Mouse (Mus musculus): ENCODE data around the gene Entpd6. TPM values are rescaled to one million over a fixed set of nuclear protein-coding genes. Genes with fewer than 3 reads are reported as not detected.

Gene Entpd6
- polyA plus RNA-seq (2017; shearing (Covaris generic)) = 61.2 TPM

DNA sequence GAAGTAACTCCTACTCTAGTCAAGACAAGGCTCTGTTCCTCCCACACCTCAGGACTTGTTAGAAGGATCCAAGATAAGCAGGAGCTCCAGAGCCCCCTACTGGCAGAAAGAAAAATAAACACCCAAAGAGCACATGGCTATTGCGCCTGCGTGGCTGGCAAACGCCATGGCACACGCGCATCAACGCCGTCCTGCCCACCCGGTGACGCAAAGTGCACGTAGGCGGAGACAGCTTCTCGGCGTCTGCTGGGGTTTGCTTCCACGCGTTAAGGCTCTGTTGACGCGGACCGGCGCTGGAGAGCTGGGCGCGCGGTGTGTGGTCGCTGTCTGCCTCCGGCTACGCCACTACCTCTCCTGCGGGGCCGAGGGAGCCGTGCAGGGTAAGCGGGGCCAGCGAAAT, at the start of gene Entpd6:
Gene Entpd6 (plus strand): TSS at position 189 of the 400 bp plus-strand sequence.

DNA sequence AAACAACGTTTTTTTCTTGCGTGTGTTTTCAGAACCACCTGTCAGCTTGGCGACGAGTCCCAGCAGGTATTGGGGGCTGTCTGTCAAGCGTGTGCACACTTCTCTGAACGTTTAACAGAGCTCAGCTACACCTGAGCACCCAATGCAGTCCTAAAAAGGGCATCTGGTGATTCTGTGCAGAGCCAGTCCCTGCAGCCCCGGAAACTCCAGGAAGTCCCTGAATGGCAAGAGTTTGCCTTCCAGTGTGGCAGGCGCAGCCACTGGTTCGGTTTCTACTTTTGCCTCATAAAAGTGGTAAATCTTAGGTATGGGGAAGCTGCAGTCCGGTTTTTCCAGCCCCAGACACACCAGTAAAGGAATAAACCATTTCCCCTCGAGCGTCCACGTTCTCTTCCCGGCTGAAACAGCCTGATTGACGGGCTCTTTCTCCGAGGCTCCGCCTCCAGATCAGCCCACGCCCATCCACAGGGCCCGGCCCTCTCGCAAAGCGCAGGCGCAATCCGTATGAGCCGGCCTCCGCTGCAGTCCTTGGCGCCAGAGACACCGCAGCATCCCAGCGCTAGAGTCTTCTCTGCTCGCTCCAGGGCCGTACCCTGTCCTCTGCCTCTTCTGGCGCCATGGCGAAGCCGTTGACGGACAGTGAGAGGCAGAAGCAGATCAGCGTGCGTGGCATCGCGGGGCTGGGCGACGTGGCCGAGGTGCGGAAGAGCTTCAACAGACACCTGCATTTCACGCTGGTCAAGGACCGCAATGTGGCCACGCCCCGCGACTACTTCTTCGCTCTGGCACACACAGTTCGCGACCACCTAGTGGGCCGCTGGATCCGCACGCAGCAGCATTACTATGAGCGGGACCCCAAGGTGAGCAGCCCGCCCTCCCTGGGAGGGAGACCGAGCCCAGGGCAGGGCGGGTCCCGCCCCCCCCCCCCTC, 37.7 kb downstream of the Entpd6 start, which contains the start of gene Pygb:
Gene Pygb (plus strand): TSS at position 485 of the 930 bp plus-strand sequence.

Other genes with a start within 250 kb of the Entpd6 start
- 115 TPM for gene Cst7, start 178.6 kb upstream of the Entpd6 start, polyA plus RNA-seq (2017; shearing (Covaris generic))
- 30.5 TPM for gene Apmap, start 140.5 kb upstream of the Entpd6 start, polyA plus RNA-seq (2017; shearing (Covaris generic))
- gene Acss1, start 80.5 kb upstream of the Entpd6 start, polyA plus RNA-seq (2017; shearing (Covaris generic)) = 52.2 TPM
- 0.05 TPM for gene Vsx1, start 59.7 kb upstream of the Entpd6 start, polyA plus RNA-seq (2017; shearing (Covaris generic))
- 80.7 TPM for gene Pygb, start 37.7 kb downstream of the Entpd6 start, polyA plus RNA-seq (2017; shearing (Covaris generic))
- 76.3 TPM for gene Abhd12, start 155.7 kb downstream of the Entpd6 start, polyA plus RNA-seq (2017; shearing (Covaris generic))
- gene Gins1, start 156.4 kb downstream of the Entpd6 start, polyA plus RNA-seq (2017; shearing (Covaris generic)) = 3.4 TPM